ENCODE assay signal across 8 mouse cellular contexts in the genomic region with DNA sequence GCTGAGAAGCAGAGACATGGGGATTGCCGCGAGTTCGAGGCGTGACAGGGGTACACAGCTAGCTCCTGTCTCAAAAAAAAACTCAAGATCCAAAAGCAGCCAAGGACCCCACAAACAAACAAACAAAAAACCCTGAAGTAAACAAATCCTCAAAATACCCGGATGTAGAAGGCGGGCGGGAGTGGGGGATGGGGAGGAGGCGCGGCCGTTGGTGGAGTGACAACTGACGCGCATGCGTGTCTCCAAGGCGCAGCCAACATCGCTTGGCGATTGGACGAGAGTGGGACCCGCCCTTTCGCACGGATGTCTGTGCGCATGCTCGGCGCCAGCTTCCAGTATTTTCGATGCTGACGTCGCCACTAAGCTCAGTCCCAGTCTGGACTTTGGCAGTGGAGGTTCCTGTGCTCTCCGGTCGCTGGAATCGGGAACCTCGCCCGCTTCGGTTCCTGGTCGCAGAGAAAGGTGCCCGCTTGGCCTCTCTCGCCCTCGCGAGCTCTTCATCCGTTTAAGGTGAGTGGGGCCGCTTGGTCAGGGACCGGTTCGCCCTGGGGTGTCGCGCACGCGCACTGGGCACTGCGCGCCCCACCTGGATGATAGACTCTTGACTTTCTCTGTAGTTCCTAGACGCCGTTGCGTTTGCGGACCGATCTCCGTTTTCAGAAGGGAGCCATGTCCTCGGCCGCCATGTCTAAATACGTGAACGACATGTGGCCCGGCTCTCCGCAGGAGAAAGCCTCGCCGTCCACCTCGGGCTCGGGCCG. TPM values are rescaled to one million over a fixed set of nuclear protein-coding genes. Genes with fewer than 3 reads are reported as not detected.
DNase-seq lines count a peak whose midpoint lies in the region; ATAC-seq and TF ChIP-seq lines count a peak whose summit lies in the region.

Gene Rsrp1, plus strand, starts transcription at position 335 of the 761 bp plus-strand sequence.

- peak within 1 kb of the TSS; percentile 74 for H3K4me3 ChIP-seq in cortical plate, adult 2 months (ENCODE audit: insufficient read depth, low read length)

- H3K27ac ChIP-seq in cortical plate, adult 2 months (ENCODE audit: insufficient read depth, low read length), result peak within 1 kb of the TSS; percentile 97

- TF ChIP-seq POLR2A in cortical plate, adult 2 months (IDR thresholded peaks at IDR 0.05; ENCODE audit: extremely low read depth, insufficient read depth, low read length), result peak; percentile 100

- peak; percentile 97 for DNase-seq in gastrocnemius, postnatal 10 days
- DNase-seq in induced T-regulatory cell, adult 2 months (ENCODE audit: low read depth), result peak; percentile 99
- DNase-seq in left cerebral cortex, adult 9 months (ENCODE audit: low spot score in 2 of 2), result peak; percentile 95 to 98
- peak; percentile 99 for DNase-seq in right cerebral cortex, postnatal 14 days
- peak; percentile 95 to 98 for DNase-seq in urinary bladder, postnatal 36 days (ENCODE audit: low spot score in 2 of 2)

- peak; percentile 49 for ATAC-seq in activated CD4-positive, CD25-positive, alpha-beta regulatory T cell, adult 4 months
- ATAC-seq in megakaryocyte progenitor cell, adult 5-6 weeks (replicated peaks; ENCODE audit: poor library complexity), result peak; percentile 63

- no peak for TF ChIP-seq CTCF in cortical plate, adult 2 months (IDR thresholded peaks at IDR 0.05; ENCODE audit: extremely low read depth, insufficient read depth, low read length)

- peaks cover 3% of the 10 kb centered on the region for H3K4me1 ChIP-seq in cortical plate, adult 2 months (ENCODE audit: control insufficient read depth, insufficient read depth, low read length)

RNA-seq across cellular contexts. Expression of gene Rsrp1, which starts in this region (rescaled TPM):
- polyA plus RNA-seq in activated CD4-positive, CD25-positive, alpha-beta regulatory T cell, adult 4 months (2017; shearing (Covaris generic)), result 100 to 1,000 TPM; 271 to 367 TPM
- 545 and 625 TPM in 2 replicates for polyA plus RNA-seq in cortical plate, adult 2 months (2012; rRNA removed)
- 100 to 1,000 TPM in 1 of 2 experiments, 10 to 100 TPM in 1; 91.9 to 142 TPM for total RNA-seq in gastrocnemius, postnatal 10 days (2021)
- 413 and 462 TPM in 2 replicates for total RNA-seq in megakaryocyte progenitor cell, adult 5-6 weeks (2015)
- total RNA-seq in megakaryocyte progenitor cell, adult 5-6 weeks (2017), result 119 and 154 TPM in 2 replicates

Comparison
In these comparisons a context has a peak if more than half of its experiments do, and no peak if none do; other contexts are left out.
1. Peak in every context shown above with its lines: DNase-seq, ATAC-seq, H3K4me3 ChIP-seq and H3K27ac ChIP-seq.